Mouse (Mus musculus) intestine, postnatal 0 days (tissue): Measurements from ENCODE around the gene Baiap2l1. TPM values are rescaled to one million over a fixed set of nuclear protein-coding genes. Genes with fewer than 3 reads are reported as not detected.

Experiments used
- ATAC-seq: fragments of 200-750 bp; cut with Nextera tagmentation; 2 replicates; pipeline ENCODE4 v1.8.0; 2017; ENCODE audit warnings: mild to moderate bottlenecking, moderate TSS enrichment, moderate library complexity
- H3K27ac ChIP-seq: fragments of 300-500 bp; sonication (generic); 2 replicates; pipeline ENCODE4 v1.5.1; 2014; ENCODE audit warnings: mild to moderate bottlenecking, low read depth, low read length, moderate library complexity
- H3K27me3 ChIP-seq: fragments of 300-500 bp; sonication (generic); replicated peaks from 2 replicates; pipeline ENCODE4 v1.6.1; 2014; ENCODE audit warnings: low read length, mixed read lengths; ENCODE audit not compliant: control insufficient read depth, insufficient read depth
- H3K36me3 ChIP-seq: fragments of 300-500 bp; sonication (generic); 2 replicates; pipeline ENCODE4 v1.6.1; 2014; ENCODE audit warnings: mild to moderate bottlenecking, moderate library complexity; ENCODE audit not compliant: control insufficient read depth, insufficient read depth
- H3K4me1 ChIP-seq: fragments of 300-500 bp; sonication (generic); replicated peaks from 2 replicates; pipeline ENCODE4 v1.6.1; 2014; ENCODE audit warnings: antibody characterized with exemption, low read length, mixed read lengths; ENCODE audit not compliant: control insufficient read depth, insufficient read depth
- H3K4me2 ChIP-seq: fragments of 300-500 bp; sonication (generic); replicated peaks from 2 replicates; pipeline ENCODE4 v1.6.1; 2014; ENCODE audit warnings: low read depth, mild to moderate bottlenecking, moderate library complexity
- H3K4me3 ChIP-seq: fragments of 300-500 bp; sonication (generic); 2 replicates; pipeline ENCODE4 v1.5.1; 2014; ENCODE audit warnings: low read depth, low read length
- H3K9ac ChIP-seq: fragments of 300-500 bp; sonication (generic); 2 replicates; pipeline ENCODE4 v1.6.1; 2014; ENCODE audit warnings: mild to moderate bottlenecking, low read depth, low read length
- H3K9me3 ChIP-seq: fragments of 300-500 bp; sonication (generic); 2 replicates; pipeline ENCODE4 v1.6.1; 2016; ENCODE audit warnings: mixed run types; ENCODE audit not compliant: control insufficient read depth
- CTCF ChIP-seq: sonication (generic); IDR thresholded peaks from 2 replicates; pipeline ENCODE4 v1.5.1; 2016; ENCODE audit warnings: low read depth, mild to moderate bottlenecking, control low read depth, antibody characterized with exemption, moderate library complexity
- WGBS: fragments of 180-500 bp; shearing (Covaris S2); extraction: QIAGEN DNeasy Blood & Tissue Kit; methylation state at CpG from one replicate; pipeline ENCODE4 v1.1.7; 2014; 5-methylcytosine and 5-hydroxymethylcytosine counted together
- polyA plus RNA-seq: library from polyadenylated mRNA; unstranded; fragments of >200 nt; fragmentation: Nextera tagmentation; extraction: Ambion mirVana; gene quantifications from 2 replicates; pipeline ENCODE4 v1.2.1, GENCODE M21; 2015

Baiap2l1 gene
- polyA plus RNA-seq, 1 experiment from 2014 or later = 38.8 TPM

- no peaks in the 10 kb centered on the region for H3K9me3 ChIP-seq
- no peak overlapping the region for H3K4me2 ChIP-seq
- ATAC-seq = no peak
- H3K9ac ChIP-seq = no peak overlapping the region
- H3K27me3 ChIP-seq = no peaks in the 10 kb centered on the region
- WGBS = 87% methylated on average over 5 of the region's 5 CpGs
- no peak overlapping the region for H3K27ac ChIP-seq
- no peak overlapping the region for H3K4me3 ChIP-seq
- no peaks in the 10 kb centered on the region for H3K4me1 ChIP-seq
- TF ChIP-seq CTCF = no peak
- peaks cover 21% of the 10 kb centered on the region; the same call in 1 of the 2 replicates for H3K36me3 ChIP-seq
These were observed 138.0 kb downstream of the Baiap2l1 start for GRCm38 (mm10) chr5:144219936-144220335.

- Histone ChIP-seq H3K27me3 (no peaks in the 10 kb centered on the region), H3K4me2 (no peak overlapping the region), H3K4me3 (no peak overlapping the region), H3K36me3 (peaks cover 22% of the 10 kb centered on the region; the same call in 1 of the 2 replicates), H3K9me3 (no peaks in the 10 kb centered on the region), H3K27ac (no peak overlapping the region), H3K4me1 (no peaks in the 10 kb centered on the region), H3K9ac (no peak overlapping the region)
- no peak for TF ChIP-seq CTCF
- 82% methylated on average over 12 of the region's 12 CpGs for WGBS
- ATAC-seq = no peak
These were observed 138.6 kb downstream of the Baiap2l1 start for GRCm38 (mm10) chr5:144219306-144219705.

GRCm38 (mm10) chr5:144218061-144218460 lies 139.9 kb downstream of the Baiap2l1 start:
- WGBS = 91% methylated on average over 7 of the region's 7 CpGs
- no peaks in the 10 kb centered on the region for H3K27me3 ChIP-seq
- H3K4me2 ChIP-seq = no peak overlapping the region
- no peak for TF ChIP-seq CTCF
- no peak overlapping the region for H3K9ac ChIP-seq
- no peak overlapping the region for H3K27ac ChIP-seq
- no peaks in the 10 kb centered on the region for H3K9me3 ChIP-seq
- H3K36me3 ChIP-seq = peaks cover 27% of the 10 kb centered on the region; the same call in 1 of the 2 replicates
- no peaks in the 10 kb centered on the region for H3K4me1 ChIP-seq
- ATAC-seq = no peak
- H3K4me3 ChIP-seq = no peak overlapping the region

- WGBS = 77% methylated on average over 2 of the region's 2 CpGs
- no peak for ATAC-seq
These were observed 141.9 kb downstream of the Baiap2l1 start for GRCm38 (mm10) chr5:144215992-144216391.

More at GRCm38 (mm10) chr5:144215992-144216391, 141.9 kb downstream of the Baiap2l1 start:
- TF ChIP-seq CTCF = no peak
- no peak overlapping the region for H3K4me2 ChIP-seq
- no peaks in the 10 kb centered on the region for H3K9me3 ChIP-seq
- H3K9ac ChIP-seq = no peak overlapping the region
- H3K4me3 ChIP-seq = no peak overlapping the region
- H3K27ac ChIP-seq = no peak overlapping the region
- H3K27me3 ChIP-seq = no peaks in the 10 kb centered on the region
- H3K36me3 ChIP-seq = peaks cover 41% of the 10 kb centered on the region
- H3K4me1 ChIP-seq = no peaks in the 10 kb centered on the region

Other genes with a start within 250 kb of the Baiap2l1 start
- gene Bhlha15, start 167.8 kb downstream of the Baiap2l1 start, polyA plus RNA-seq = 0.13 and 0.16 TPM in 2 replicates
- gene Tecpr1, start 134.5 kb downstream of the Baiap2l1 start, polyA plus RNA-seq = 10.7 and 12.5 TPM in 2 replicates
- gene Bri3, start 113.7 kb downstream of the Baiap2l1 start, polyA plus RNA-seq = 313 and 341 TPM in 2 replicates
- 2.0 and 2.2 TPM in 2 replicates for gene Nptx2, start 187.8 kb upstream of the Baiap2l1 start, polyA plus RNA-seq